Mouse (Mus musculus) liver, postnatal 0 days (tissue): ENCODE data around the gene AU022252.
A peak's percentile ranks its signal among the peaks of the same experiment; 100 is the strongest.

ENCODE experiments used
- CTCF ChIP-seq: sonication (generic); IDR thresholded peaks from 2 replicates; pipeline ENCODE4 v1.5.1; 2016; ENCODE audit warnings: antibody characterized with exemption, low read depth
- EP300 ChIP-seq: IDR thresholded peaks from 2 replicates; pipeline ENCODE4 v1.6.1; 2016; ENCODE audit warnings: antibody characterized with exemption, low read depth, mild to moderate bottlenecking

DNA sequence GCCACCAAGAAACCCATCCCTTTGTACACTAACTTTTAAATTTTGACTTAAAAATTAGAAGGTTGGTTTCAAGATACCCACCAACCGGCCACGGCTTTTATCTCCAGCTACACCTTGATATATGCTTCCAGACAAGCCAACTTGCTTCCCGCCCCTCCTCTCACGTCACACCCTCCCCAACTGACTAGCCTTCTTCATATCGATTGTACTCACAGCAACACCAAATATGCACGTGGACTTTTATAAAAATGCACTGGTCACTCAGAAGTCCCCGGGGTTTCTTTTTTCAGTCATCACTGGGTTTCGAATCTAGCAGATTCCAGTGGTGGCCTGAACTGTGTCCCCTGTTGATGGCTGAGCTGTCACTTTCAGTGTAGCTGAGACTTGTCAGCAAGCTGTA lies 41.9 kb downstream of the AU022252 start:
- no peak for TF ChIP-seq CTCF
- TF ChIP-seq EP300: peak; percentile 92
